Mouse (Mus musculus) thymus, postnatal 0 days (tissue): ENCODE results near the gene Sprn. TPM values are rescaled to one million over a fixed set of nuclear protein-coding genes. Genes with fewer than 3 reads are reported as not detected.
"Not testable (repeated sequence)": the region's sequence is repeated elsewhere in the genome, so short reads cannot be mapped to it uniquely, and the experiment has no call there.

Source experiments
- DNase-seq: peaks from one replicate; pipeline ENCODE4 v3.0.0-alpha.2; 2015; ENCODE audit warnings: low spot score
- polyA plus RNA-seq: library from polyadenylated mRNA; unstranded; fragments of >200 nt; fragmentation: Nextera tagmentation; extraction: Ambion mirVana; gene quantifications from 2 replicates; pipeline ENCODE4 v1.2.1, GENCODE M21; 2015

Sprn gene
- polyA plus RNA-seq, 1 experiment from 2014 or later: 0.07 TPM

GRCm38 (mm10) chr7:140153383-140153782, 1.3 kb downstream of the Sprn start:
- DNase-seq: no peak

- no peak for DNase-seq
Measured at GRCm38 (mm10) chr7:140144550-140144949, 10.1 kb downstream of the Sprn start.

- peak; percentile 73 for DNase-seq
Measured at GRCm38 (mm10) chr7:140141350-140141749, 13.3 kb downstream of the Sprn start.

GRCm38 (mm10) chr7:140138021-140138310, 16.7 kb downstream of the Sprn start:
- DNase-seq: no peak

GRCm38 (mm10) chr7:140137135-140138020, 17.3 kb downstream of the Sprn start, which contains the start of gene Mtg1:
Gene Mtg1, plus strand, starts transcription at chr7:140137564.
- DNase-seq: peak; percentile 96

GRCm38 (mm10) chr7:140135106-140135770, 19.4 kb downstream of the Sprn start:
- DNase-seq: no peak

- not testable (repeated sequence) for DNase-seq
Measured at GRCm38 (mm10) chr7:140134033-140134432, 20.6 kb downstream of the Sprn start.

- not testable (repeated sequence) for DNase-seq
Measured at GRCm38 (mm10) chr7:140132184-140132583, 22.5 kb downstream of the Sprn start.

- DNase-seq: no peak
Measured at GRCm38 (mm10) chr7:140127911-140128310, 26.8 kb downstream of the Sprn start.

- no peak for DNase-seq
Measured at GRCm38 (mm10) chr7:140126934-140127333, 27.7 kb downstream of the Sprn start.

GRCm38 (mm10) chr7:140126022-140126350, 28.7 kb downstream of the Sprn start:
- no peak for DNase-seq

GRCm38 (mm10) chr7:140125278-140126021, 29.2 kb downstream of the Sprn start:
- DNase-seq: peak; percentile 87

- no peak for DNase-seq
Measured at GRCm38 (mm10) chr7:140124382-140124781, 30.3 kb downstream of the Sprn start.

- DNase-seq: no peak
Measured at GRCm38 (mm10) chr7:140122765-140123164, 31.9 kb downstream of the Sprn start.

- no peak for DNase-seq
Measured at GRCm38 (mm10) chr7:140121338-140121910, 33.3 kb downstream of the Sprn start.

- no peak for DNase-seq
Measured at GRCm38 (mm10) chr7:140120484-140120883, 34.2 kb downstream of the Sprn start.

- DNase-seq: peak; percentile 80
Measured at GRCm38 (mm10) chr7:140116329-140117054, 38.2 kb downstream of the Sprn start, which contains the start of gene Echs1. Gene Echs1, minus strand, starts transcription at chr7:140116476.

GRCm38 (mm10) chr7:140115583-140116328, 38.9 kb downstream of the Sprn start, which contains the start of gene Paox:
Gene Paox, plus strand, starts transcription at chr7:140115799.
- peak; percentile 7 for DNase-seq

- DNase-seq: no peak
Measured at GRCm38 (mm10) chr7:140111943-140112342, 42.7 kb downstream of the Sprn start.

GRCm38 (mm10) chr7:140104009-140104408, 50.7 kb downstream of the Sprn start:
- no peak for DNase-seq
